Mouse (Mus musculus) hindbrain, embryonic 10.5 days (tissue): Measurements from ENCODE around the gene Mx1. TPM values are rescaled to one million over a fixed set of nuclear protein-coding genes. Genes with fewer than 3 reads are reported as not detected.

Experiments used
- DNase-seq: peaks from one replicate; pipeline ENCODE4 v3.0.0-alpha.2; 2017; ENCODE audit warnings: low spot score
- H3K27ac ChIP-seq: fragments of 300-500 bp; sonication (generic); 2 replicates; pipeline ENCODE4 v1.5.1; 2016; ENCODE audit warnings: mild to moderate bottlenecking, moderate library complexity
- H3K27me3 ChIP-seq: fragments of 300-500 bp; sonication (generic); 2 replicates; pipeline ENCODE4 v1.6.1; 2016; ENCODE audit warnings: mild to moderate bottlenecking; ENCODE audit not compliant: poor library complexity, insufficient read depth, severe bottlenecking
- H3K36me3 ChIP-seq: fragments of 300-500 bp; sonication (generic); 2 replicates; pipeline ENCODE4 v1.6.1; 2016; ENCODE audit warnings: mild to moderate bottlenecking, moderate library complexity
- H3K4me1 ChIP-seq: fragments of 300-500 bp; sonication (generic); replicated peaks from 2 replicates; pipeline ENCODE4 v1.6.1; 2016; ENCODE audit warnings: mild to moderate bottlenecking
- H3K4me3 ChIP-seq: fragments of 300-500 bp; sonication (generic); 2 replicates; pipeline ENCODE4 v1.5.1; 2016; ENCODE audit warnings: mild to moderate bottlenecking, moderate library complexity
- H3K9me3 ChIP-seq: fragments of 300-500 bp; sonication (generic); 2 replicates; pipeline ENCODE4 v1.6.1; 2016; ENCODE audit warnings: mild to moderate bottlenecking, moderate library complexity
- WGBS: fragments of 180-500 bp; shearing (Covaris S2); methylation state at CpG from one replicate; pipeline ENCODE4 v1.1.7; 2016; 5-methylcytosine and 5-hydroxymethylcytosine counted together
- polyA plus RNA-seq: library from polyadenylated mRNA; unstranded; fragments of >200 nt; fragmentation: Nextera tagmentation; extraction: Ambion mirVana; gene quantifications from 2 replicates; pipeline ENCODE4 v1.2.1, GENCODE M21; 2016

The Mx1 gene
- polyA plus RNA-seq, 1 experiment from 2014 or later: not detected

GRCm38 (mm10) chr16:97397945-97398531, 64.7 kb downstream of the Mx1 start:
- 88% methylated on average over 2 of the region's 2 CpGs for WGBS
- H3K4me1 ChIP-seq: no peaks in the 10 kb centered on the region
- no peaks in the 10 kb centered on the region for H3K36me3 ChIP-seq
- DNase-seq: no peak
- no peak overlapping the region for H3K4me3 ChIP-seq
- no peaks in the 10 kb centered on the region for H3K9me3 ChIP-seq
- H3K27me3 ChIP-seq: no peaks in the 10 kb centered on the region
- no peak overlapping the region for H3K27ac ChIP-seq

Other genes starting within 250 kb of the Mx1 start
- gene Bace2, start 106.2 kb downstream of the Mx1 start, polyA plus RNA-seq: 1.0 and 1.8 TPM in 2 replicates
- gene Fam3b, start 51.9 kb upstream of the Mx1 start, polyA plus RNA-seq: not detected in 2 replicates
- gene Tmprss2, start 148.3 kb upstream of the Mx1 start, polyA plus RNA-seq: 0.46 and 0.50 TPM in 2 replicates